Mouse (Mus musculus) spleen, adult 2 months (tissue): ENCODE measurements around the gene Cdh23. TPM values are rescaled to one million over a fixed set of nuclear protein-coding genes. Genes with fewer than 3 reads are reported as not detected.
A peak's percentile ranks its signal among the peaks of the same experiment; 100 is the strongest.

ENCODE experiments used
- DNase-seq, 2 experiments: peaks; one replicate each; pipeline versions ENCODE4 v3.0.0 to v3.0.0-alpha.2; 2012 to 2021; ENCODE audit warnings: low spot score in 2 of 2, low read depth in 1 of 2
- H3K27ac ChIP-seq: fragments of 200-500 bp; 2 replicates; pipeline ENCODE4 v1.5.1; 2012; ENCODE audit warnings: low read length, inconsistent platforms; ENCODE audit not compliant: insufficient read depth
- H3K27me3 ChIP-seq: fragments of 200-500 bp; 2 replicates; pipeline ENCODE4 v1.6.1; 2012; ENCODE audit warnings: mild to moderate bottlenecking, moderate library complexity, low read length, inconsistent platforms; ENCODE audit not compliant: control insufficient read depth, insufficient read depth
- H3K36me3 ChIP-seq: fragments of 200-500 bp; 2 replicates; pipeline ENCODE4 v1.6.1; 2012; ENCODE audit warnings: mild to moderate bottlenecking, low read length, inconsistent platforms; ENCODE audit not compliant: control insufficient read depth, insufficient read depth
- H3K4me1 ChIP-seq: fragments of 200-500 bp; 2 replicates; pipeline ENCODE4 v1.6.1; 2011; ENCODE audit warnings: inconsistent platforms; ENCODE audit not compliant: control insufficient read depth, insufficient read depth, insufficient read length
- H3K4me3 ChIP-seq: fragments of 200-500 bp; 2 replicates; pipeline ENCODE4 v1.5.1; 2011; ENCODE audit warnings: mild to moderate bottlenecking, inconsistent platforms; ENCODE audit not compliant: insufficient read depth, insufficient read length; ENCODE audit errors: extremely low read depth
- CTCF ChIP-seq: fragments of 200-500 bp; IDR thresholded peaks from 2 replicates; pipeline ENCODE4 v1.5.1; 2011; ENCODE audit warnings: mild to moderate bottlenecking, inconsistent platforms; ENCODE audit not compliant: insufficient read depth, insufficient read length, insufficient replicate concordance; ENCODE audit errors: extremely low read depth
- POLR2A ChIP-seq: fragments of 200-500 bp; IDR thresholded peaks from 2 replicates; pipeline ENCODE4 v1.6.1; 2011; ENCODE audit warnings: low read depth, low read length, inconsistent platforms
- WGBS: fragments of 180-500 bp; shearing (Covaris S2); methylation state at CpG from one replicate; pipeline ENCODE4 v1.1.7; 2018; 5-methylcytosine and 5-hydroxymethylcytosine counted together
- polyA plus RNA-seq: library from polyadenylated mRNA; depleted of rRNA; stranded (reverse); fragments of >200 nt; gene quantifications from 2 replicates; pipeline ENCODE4 v1.2.3, GENCODE M21; 2012

Cdh23 gene
- polyA plus RNA-seq, 1 experiment = 2.7 TPM

DNA sequence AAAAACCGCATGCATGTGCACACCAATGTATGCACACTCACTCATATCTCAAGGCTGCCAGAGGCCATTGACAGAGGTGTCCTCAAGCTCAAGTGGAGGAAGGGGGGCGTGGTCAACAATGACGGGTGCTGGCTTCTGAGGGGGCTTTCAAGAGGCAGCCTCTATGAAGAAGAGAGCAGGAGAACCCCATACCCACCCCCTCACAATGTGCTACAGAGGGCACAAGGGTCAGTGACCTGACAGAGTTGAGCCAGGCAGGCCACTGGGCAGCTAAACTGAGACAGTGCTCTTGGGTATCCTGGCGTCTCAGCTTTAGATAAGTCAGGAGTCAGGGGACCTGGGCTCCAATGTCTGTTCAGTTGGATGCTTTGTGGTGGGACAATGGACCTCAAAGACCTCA lies 6.9 kb downstream of the Cdh23 start:
- WGBS = 77% methylated on average over 4 of the region's 4 CpGs
- Histone ChIP-seq H3K36me3 (no peaks in the 10 kb centered on the region), H3K27me3 (peaks cover 12% of the 10 kb centered on the region), H3K27ac (no peak overlapping the region), H3K4me1 (peaks cover 13% of the 10 kb centered on the region), H3K4me3 (no peak overlapping the region)
- DNase-seq = no peak
- TF ChIP-seq CTCF (no peak), POLR2A (no peak)

GRCm38 (mm10) chr10:60687011-60687776 lies 9.1 kb downstream of the Cdh23 start:
- 2% methylated on average over 76 of the region's 76 CpGs for WGBS

GRCm38 (mm10) chr10:60686641-60686975 lies 9.7 kb downstream of the Cdh23 start:
- Histone ChIP-seq H3K36me3 (no peaks in the 10 kb centered on the region), H3K27me3 (peaks cover 12% of the 10 kb centered on the region), H3K4me1 (peaks cover 11% of the 10 kb centered on the region), H3K4me3 (peak overlapping the region; percentile 55; the same call in 1 of the 2 replicates), H3K27ac (no peak overlapping the region)
- no peak for TF ChIP-seq POLR2A
- 1% methylated on average over 37 of the region's 37 CpGs for WGBS
- DNase-seq = no peak

More at GRCm38 (mm10) chr10:60687011-60687776, 9.1 kb downstream of the Cdh23 start:
- peaks cover 12% of the 10 kb centered on the region for H3K27me3 ChIP-seq
- no peak for DNase-seq
- H3K27ac ChIP-seq = no peak overlapping the region
- peaks cover 13% of the 10 kb centered on the region for H3K4me1 ChIP-seq
- H3K4me3 ChIP-seq = peak overlapping the region; percentile 55
- peak; percentile 33; the same call in 1 of the 2 replicates for TF ChIP-seq CTCF
- TF ChIP-seq POLR2A = no peak
- no peaks in the 10 kb centered on the region for H3K36me3 ChIP-seq

- DNase-seq = no peak
- Histone ChIP-seq H3K4me1 (peaks cover 5% of the 10 kb centered on the region; the same call in 1 of the 2 replicates), H3K27me3 (peaks cover 12% of the 10 kb centered on the region), H3K4me3 (no peak overlapping the region), H3K36me3 (no peaks in the 10 kb centered on the region), H3K27ac (no peak overlapping the region)
- no peak for TF ChIP-seq CTCF
- WGBS = 15% methylated on average over 50 of the region's 50 CpGs
Observed at GRCm38 (mm10) chr10:60685764-60686640, 10.3 kb downstream of the Cdh23 start.

DNA sequence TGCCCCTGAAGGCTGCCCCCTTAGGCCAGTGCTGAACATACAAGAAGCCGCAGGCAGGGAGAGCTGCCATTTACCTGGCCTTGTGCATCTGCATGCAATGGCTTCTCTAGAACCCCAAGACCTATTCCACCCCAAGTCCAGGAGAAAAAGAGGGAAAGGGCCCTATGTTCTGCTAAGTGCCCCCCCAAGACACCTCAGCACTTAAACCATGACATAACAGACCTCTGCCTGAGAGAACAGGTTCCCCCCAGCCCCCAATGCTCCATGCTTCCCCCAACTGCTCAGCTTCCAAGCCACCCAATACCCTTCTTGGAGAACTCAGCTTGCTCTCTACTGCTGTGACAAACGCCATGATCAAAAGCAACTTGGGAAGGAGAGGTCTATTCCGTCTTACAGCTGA lies 17.4 kb downstream of the Cdh23 start:
- Histone ChIP-seq H3K27ac (no peak overlapping the region), H3K27me3 (no peaks in the 10 kb centered on the region), H3K4me3 (no peak overlapping the region), H3K36me3 (no peaks in the 10 kb centered on the region), H3K4me1 (no peaks in the 10 kb centered on the region)
- DNase-seq = no peak
- WGBS = 88% methylated on average over 3 of the region's 3 CpGs
- no peak for TF ChIP-seq CTCF
- TF ChIP-seq POLR2A = no peak

GRCm38 (mm10) chr10:60677319-60677718 lies 19.0 kb downstream of the Cdh23 start:
- WGBS = 88% methylated on average over 4 of the region's 4 CpGs
- no peaks in the 10 kb centered on the region for H3K4me1 ChIP-seq
- DNase-seq = no peak

DNA sequence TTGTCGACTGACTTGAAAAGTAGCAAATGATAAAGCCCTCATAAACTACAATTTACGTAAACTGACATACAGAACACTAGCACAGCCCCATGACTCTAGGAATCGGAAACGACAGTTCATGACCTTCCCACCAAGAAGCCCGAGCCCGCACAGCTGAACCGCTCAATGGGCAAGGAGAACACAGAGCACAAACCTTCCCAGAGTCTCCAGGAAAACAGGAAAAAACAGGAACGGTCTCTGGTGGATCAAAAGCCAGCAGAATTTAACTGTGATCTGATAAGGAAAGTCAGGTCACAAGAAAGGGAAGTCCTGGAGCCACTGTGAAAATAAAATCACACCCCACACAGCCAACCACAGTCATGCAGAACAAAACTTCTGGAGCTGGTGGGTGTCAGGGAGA lies 26.1 kb downstream of the Cdh23 start:
- WGBS = 31% methylated on average over 8 of the region's 8 CpGs
- TF ChIP-seq CTCF = no peak
- no peak for TF ChIP-seq POLR2A
- H3K27me3 ChIP-seq = no peaks in the 10 kb centered on the region

More at GRCm38 (mm10) chr10:60677319-60677718, 19.0 kb downstream of the Cdh23 start:
- Histone ChIP-seq H3K4me3 (no peak overlapping the region), H3K36me3 (no peaks in the 10 kb centered on the region), H3K27ac (no peak overlapping the region), H3K27me3 (no peaks in the 10 kb centered on the region)
- TF ChIP-seq CTCF = no peak

More for the DNA sequence above, 26.1 kb downstream of the Cdh23 start:
- H3K4me1 ChIP-seq = no peaks in the 10 kb centered on the region
- H3K36me3 ChIP-seq = no peaks in the 10 kb centered on the region
- no peak overlapping the region for H3K4me3 ChIP-seq
- no peak for DNase-seq
- no peak overlapping the region for H3K27ac ChIP-seq
